Mouse (Mus musculus) right cerebral cortex, postnatal 25 days (tissue): Measurements from ENCODE around the gene Pde1c.

Experiments used
- DNase-seq: peaks from one replicate; pipeline ENCODE4 v3.0.0; 2022

Pde1c gene

GRCm38 (mm10) chr6:56066632-56067282 is 502.1 kb downstream of the Pde1c start:
- peak; percentile 37 for DNase-seq

- DNase-seq = no peak
Observed at GRCm38 (mm10) chr6:56063736-56064135, 505.2 kb downstream of the Pde1c start.

- DNase-seq = no peak
Observed at GRCm38 (mm10) chr6:56049104-56049503, 519.8 kb downstream of the Pde1c start.

GRCm38 (mm10) chr6:56048580-56048979 is 520.3 kb downstream of the Pde1c start:
- DNase-seq = no peak

- no peak for DNase-seq
Observed at GRCm38 (mm10) chr6:56044716-56045115, 524.2 kb downstream of the Pde1c start.

- no peak for DNase-seq
Observed at GRCm38 (mm10) chr6:56044270-56044669, 524.6 kb downstream of the Pde1c start.

GRCm38 (mm10) chr6:56039476-56040055 is 529.3 kb downstream of the Pde1c start:
- no peak for DNase-seq

GRCm38 (mm10) chr6:56035054-56035453 is 533.8 kb downstream of the Pde1c start:
- no peak for DNase-seq

GRCm38 (mm10) chr6:56032231-56032630 is 536.7 kb downstream of the Pde1c start:
- DNase-seq = no peak

- no peak for DNase-seq
Observed at GRCm38 (mm10) chr6:56029986-56030385, 538.9 kb downstream of the Pde1c start.

- peak; percentile 5 for DNase-seq
Observed at GRCm38 (mm10) chr6:56027966-56028365, 540.9 kb downstream of the Pde1c start.

GRCm38 (mm10) chr6:56027318-56027717 is 541.6 kb downstream of the Pde1c start:
- no peak for DNase-seq

- DNase-seq = no peak
Observed at GRCm38 (mm10) chr6:56025533-56025932, 543.4 kb downstream of the Pde1c start.
